Mouse (Mus musculus) hindbrain, embryonic 11.5 days (tissue): Measurements from ENCODE around the gene Vmn2r107. TPM values are rescaled to one million over a fixed set of nuclear protein-coding genes. Genes with fewer than 3 reads are reported as not detected.

Experiments
- ATAC-seq: fragments of 200-750 bp; cut with Nextera tagmentation; 2 replicates; pipeline ENCODE4 v1.8.0; 2017; ENCODE audit warnings: mild to moderate bottlenecking, moderate TSS enrichment, moderate library complexity; ENCODE audit not compliant: low FRiP score
- DNase-seq: peaks from one replicate; pipeline ENCODE4 v3.0.0-alpha.2; 2015; ENCODE audit warnings: low spot score
- H3K27ac ChIP-seq: fragments of 300-500 bp; sonication (generic); 2 replicates; pipeline ENCODE4 v1.5.1; 2014; ENCODE audit warnings: mild to moderate bottlenecking, low read depth, low read length
- H3K27me3 ChIP-seq: fragments of 300-500 bp; sonication (generic); 2 replicates; pipeline ENCODE4 v1.6.1; 2014; ENCODE audit warnings: mild to moderate bottlenecking, low read length, moderate library complexity, mixed read lengths; ENCODE audit not compliant: control insufficient read depth, insufficient read depth
- H3K36me3 ChIP-seq: fragments of 300-500 bp; sonication (generic); 2 replicates; pipeline ENCODE4 v1.6.1; 2014; ENCODE audit warnings: mild to moderate bottlenecking, low read length, moderate library complexity, mixed read lengths; ENCODE audit not compliant: control insufficient read depth, insufficient read depth
- H3K4me1 ChIP-seq: fragments of 300-500 bp; sonication (generic); replicated peaks from 2 replicates; pipeline ENCODE4 v1.6.1; 2014; ENCODE audit warnings: low read length, mixed read lengths; ENCODE audit not compliant: control insufficient read depth, insufficient read depth
- H3K4me2 ChIP-seq: fragments of 300-500 bp; sonication (generic); replicated peaks from 2 replicates; pipeline ENCODE4 v1.6.1; 2014; ENCODE audit warnings: mild to moderate bottlenecking, low read depth, low read length
- H3K4me3 ChIP-seq: fragments of 300-500 bp; sonication (generic); 2 replicates; pipeline ENCODE4 v1.5.1; 2014; ENCODE audit warnings: low read depth, low read length
- H3K9ac ChIP-seq: fragments of 300-500 bp; sonication (generic); 2 replicates; pipeline ENCODE4 v1.6.1; 2014; ENCODE audit warnings: low read depth, low read length
- H3K9me3 ChIP-seq: fragments of 300-500 bp; sonication (generic); 2 replicates; pipeline ENCODE4 v1.6.1; 2016; ENCODE audit warnings: low read length; ENCODE audit not compliant: control insufficient read depth
- WGBS: fragments of 180-500 bp; shearing (Covaris S2); extraction: QIAGEN DNeasy Blood & Tissue Kit; methylation state at CpG from one replicate; pipeline ENCODE4 v1.1.7; 2014; 5-methylcytosine and 5-hydroxymethylcytosine counted together
- polyA plus RNA-seq: library from polyadenylated mRNA; unstranded; fragments of >200 nt; fragmentation: Nextera tagmentation; extraction: Ambion mirVana; gene quantifications from 2 replicates; pipeline ENCODE4 v1.2.1, GENCODE M21; 2014

The Vmn2r107 gene
- not detected in 2 replicates for polyA plus RNA-seq

GRCm38 (mm10) chr17:20344942-20345341 is at the start of gene Vmn2r107:
Vmn2r107 (plus strand) TSS chr17:20345242.
- H3K4me1 ChIP-seq: no peaks in the 10 kb centered on the region
- H3K9ac ChIP-seq: no peak within 1 kb of the TSS
- WGBS: 65% methylated on average over 2 of the region's 2 CpGs
- no peak within 1 kb of the TSS for H3K27ac ChIP-seq
- H3K4me2 ChIP-seq: no peak within 1 kb of the TSS
- no peak for DNase-seq
- no peaks in the 10 kb centered on the region for H3K27me3 ChIP-seq
- H3K4me3 ChIP-seq: no peak within 1 kb of the TSS
- H3K36me3 ChIP-seq: no peaks in the 10 kb centered on the region
- H3K9me3 ChIP-seq: no peaks in the 10 kb centered on the region
- no peak for ATAC-seq

DNA sequence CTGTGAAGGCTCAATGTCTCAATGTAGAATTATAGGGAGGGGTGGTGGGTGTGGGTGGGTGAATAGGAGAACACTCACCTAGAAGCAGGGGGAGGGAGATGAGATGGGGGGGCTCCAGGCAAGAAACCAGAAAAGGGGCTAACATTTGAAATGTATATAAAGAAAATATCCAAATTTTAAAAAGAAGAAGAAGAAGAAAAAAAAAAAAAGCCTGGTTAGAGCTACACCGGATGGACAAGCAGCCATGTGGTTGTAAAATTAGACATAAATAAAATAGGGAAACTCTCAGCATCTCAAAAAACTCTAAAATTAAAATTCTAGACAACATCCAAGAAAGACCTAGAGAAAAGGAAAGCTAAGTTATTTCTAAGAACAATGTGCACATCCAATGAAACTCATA is 39.3 kb upstream of the Vmn2r107 start:
- H3K9me3 ChIP-seq: no peaks in the 10 kb centered on the region
- H3K27me3 ChIP-seq: no peaks in the 10 kb centered on the region
- no peak overlapping the region for H3K4me2 ChIP-seq
- no peak overlapping the region for H3K27ac ChIP-seq
- H3K9ac ChIP-seq: no peak overlapping the region
- WGBS: 100% methylated on average over 1 of the region's 1 CpGs
- H3K4me1 ChIP-seq: no peaks in the 10 kb centered on the region
- no peaks in the 10 kb centered on the region for H3K36me3 ChIP-seq
- no peak for ATAC-seq
- no peak overlapping the region for H3K4me3 ChIP-seq
- no peak for DNase-seq

DNA sequence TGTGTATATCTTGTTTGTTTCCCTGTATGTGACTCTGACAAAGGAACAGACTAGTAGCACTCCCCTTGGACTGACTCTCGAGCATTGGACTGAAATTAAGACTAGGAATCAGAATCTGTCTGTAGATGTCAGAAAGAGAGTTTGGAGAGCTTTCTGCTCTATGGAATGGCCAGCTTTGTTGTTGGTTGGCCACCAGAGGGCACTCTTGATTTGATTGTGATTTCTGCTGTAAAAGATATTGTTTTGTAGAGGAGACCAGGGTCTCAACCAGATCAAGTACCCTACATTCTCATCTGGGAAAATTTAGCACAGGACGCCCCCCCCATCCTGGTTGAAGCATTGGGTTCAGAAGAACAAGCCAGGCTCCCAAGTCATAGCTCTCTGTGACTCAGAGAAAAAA is 54.1 kb downstream of the Vmn2r107 start:
- Histone ChIP-seq H3K27ac (no peak overlapping the region), H3K4me1 (no peaks in the 10 kb centered on the region), H3K27me3 (no peaks in the 10 kb centered on the region), H3K4me3 (no peak overlapping the region), H3K36me3 (no peaks in the 10 kb centered on the region), H3K9ac (no peak overlapping the region), H3K9me3 (no peaks in the 10 kb centered on the region; the same call in none of the 2 replicates), H3K4me2 (no peak overlapping the region)
- no peak for DNase-seq
- whole genome bisulfite sequencing: 70% methylated on average over 2 of the region's 2 CpGs
- ATAC-seq: no peak

DNA sequence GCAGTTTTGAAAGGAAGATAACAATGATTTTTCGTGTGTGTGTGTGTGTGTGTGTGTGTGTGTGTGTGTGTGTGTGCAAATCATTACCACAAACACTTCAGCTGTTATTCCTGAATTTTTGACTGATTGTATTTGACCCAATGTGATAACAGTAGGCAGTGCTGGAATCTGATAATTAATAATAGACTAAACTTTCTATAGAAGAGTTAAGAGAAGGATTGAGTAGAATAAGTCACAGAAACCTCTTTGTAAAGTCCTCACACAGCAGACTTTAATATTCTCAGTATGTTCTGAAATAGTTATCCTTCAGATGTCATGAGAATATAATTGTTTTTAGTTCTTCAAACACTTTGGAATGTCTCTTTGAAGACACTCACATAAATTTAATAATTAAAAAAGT is 68.8 kb downstream of the Vmn2r107 start, which contains the start of gene Vmn1r224:
Gene Vmn1r224, plus strand, starts transcription at position 301 of the 400 bp plus-strand sequence.
- Histone ChIP-seq H3K36me3 (no peaks in the 10 kb centered on the region), H3K9ac (no peak within 1 kb of the TSS), H3K9me3 (no peaks in the 10 kb centered on the region), H3K27ac (no peak within 1 kb of the TSS), H3K4me1 (no peaks in the 10 kb centered on the region), H3K4me3 (no peak within 1 kb of the TSS), H3K27me3 (no peaks in the 10 kb centered on the region), H3K4me2 (no peak within 1 kb of the TSS)
- WGBS: 39% methylated on average over 1 of the region's 1 CpGs
- ATAC-seq (no peak), DNase-seq (no peak)

Other genes starting within 250 kb of the Vmn2r107 start
- not detected in 2 replicates for gene Fpr-rs7, start 231.0 kb upstream of the Vmn2r107 start, polyA plus RNA-seq
- gene Fpr-rs6, start 162.1 kb upstream of the Vmn2r107 start, polyA plus RNA-seq: not detected in 2 replicates
- gene Vmn2r105, start 110.2 kb upstream of the Vmn2r107 start, polyA plus RNA-seq: not detected in 2 replicates
- gene Vmn2r106, start 59.7 kb upstream of the Vmn2r107 start, polyA plus RNA-seq: not detected in 2 replicates
- gene Vmn1r224, start 68.9 kb downstream of the Vmn2r107 start, polyA plus RNA-seq: not detected in 2 replicates
- not detected in 2 replicates for gene Vmn2r108, start 136.1 kb downstream of the Vmn2r107 start, polyA plus RNA-seq
- gene Vmn1r225, start 152.9 kb downstream of the Vmn2r107 start, polyA plus RNA-seq: not detected in 2 replicates
- gene Vmn2r109, start 219.5 kb downstream of the Vmn2r107 start, polyA plus RNA-seq: not detected in 2 replicates